Mouse (Mus musculus) adrenal gland, adult (tissue): ENCODE measurements around the gene Ccn2.

Source experiments
- DNase-seq, 2 experiments: peaks; one replicate each; pipeline ENCODE4 v3.0.0; 2022 to 2023; ENCODE audit warnings: low spot score in 1 of 2; ENCODE audit not compliant: inconsistent age in 2 of 2

Gene Ccn2

DNA sequence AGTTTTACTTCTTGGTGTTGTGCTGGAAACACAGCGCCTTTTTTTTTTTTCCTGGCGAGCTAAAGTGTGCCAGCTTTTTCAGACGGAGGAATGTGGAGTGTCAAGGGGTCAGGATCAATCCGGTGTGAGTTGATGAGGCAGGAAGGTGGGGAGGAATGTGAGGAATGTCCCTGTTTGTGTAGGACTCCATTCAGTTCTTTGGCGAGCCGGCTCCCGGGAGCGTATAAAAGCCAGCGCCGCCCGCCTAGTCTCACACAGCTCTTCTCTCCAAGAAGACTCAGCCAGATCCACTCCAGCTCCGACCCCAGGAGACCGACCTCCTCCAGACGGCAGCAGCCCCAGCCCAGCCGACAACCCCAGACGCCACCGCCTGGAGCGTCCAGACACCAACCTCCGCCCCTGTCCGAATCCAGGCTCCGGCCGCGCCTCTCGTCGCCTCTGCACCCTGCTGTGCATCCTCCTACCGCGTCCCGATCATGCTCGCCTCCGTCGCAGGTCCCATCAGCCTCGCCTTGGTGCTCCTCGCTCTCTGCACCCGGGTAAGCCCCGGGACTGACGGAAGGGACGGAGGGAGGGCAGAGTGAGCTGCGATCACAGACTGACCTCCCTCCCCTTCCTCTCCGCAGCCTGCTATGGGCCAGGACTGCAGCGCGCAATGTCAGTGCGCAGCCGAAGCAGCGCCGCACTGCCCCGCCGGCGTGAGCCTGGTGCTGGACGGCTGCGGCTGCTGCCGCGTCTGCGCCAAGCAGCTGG is at the start of gene Ccn2:
Gene Ccn2 (plus strand): TSS at position 193 of the 753 bp plus-strand sequence.
- DNase-seq: peak; percentile 67 to 87

- no peak for DNase-seq
Observed at GRCm38 (mm10) chr10:24552870-24553269, 42.4 kb upstream of the Ccn2 start.

DNA sequence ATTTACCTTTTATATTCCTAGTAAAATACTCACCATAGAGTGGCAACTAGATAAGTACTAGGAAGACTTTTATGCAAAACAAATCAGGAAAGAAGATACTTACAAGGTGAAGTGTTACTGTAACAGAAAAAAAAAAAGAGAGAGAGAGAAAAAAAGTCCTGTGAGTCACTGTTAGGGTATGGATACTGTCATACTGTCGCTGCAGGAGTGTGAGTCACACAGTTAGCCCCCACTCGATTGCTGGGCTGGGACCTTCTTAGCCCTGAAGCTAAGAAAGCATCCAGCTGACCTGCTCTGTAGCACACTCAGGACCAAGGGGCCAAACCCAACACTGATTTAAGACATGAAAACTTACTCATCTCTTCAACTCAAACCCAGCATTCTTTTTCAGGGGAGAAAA is 41.2 kb upstream of the Ccn2 start:
- DNase-seq: no peak

DNA sequence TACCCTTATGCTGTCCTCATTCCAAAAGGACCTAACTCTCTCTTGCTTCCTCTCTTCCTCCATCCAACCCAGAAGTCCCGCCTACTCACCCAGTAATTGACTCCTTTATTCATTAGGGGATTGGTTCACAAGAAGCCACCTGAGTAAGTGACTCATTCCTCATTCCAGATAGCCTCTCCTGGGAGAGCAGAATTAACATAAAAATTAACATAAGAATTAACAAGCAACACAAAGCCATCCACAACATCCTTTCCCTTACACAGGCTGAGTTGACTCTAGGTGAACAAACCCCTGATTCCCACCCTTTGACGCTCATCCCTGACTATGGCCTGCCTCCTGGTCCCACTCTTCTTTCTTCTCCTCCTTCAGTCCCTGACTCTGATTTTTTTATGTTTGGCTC is 36.9 kb upstream of the Ccn2 start:
- DNase-seq: no peak

DNA sequence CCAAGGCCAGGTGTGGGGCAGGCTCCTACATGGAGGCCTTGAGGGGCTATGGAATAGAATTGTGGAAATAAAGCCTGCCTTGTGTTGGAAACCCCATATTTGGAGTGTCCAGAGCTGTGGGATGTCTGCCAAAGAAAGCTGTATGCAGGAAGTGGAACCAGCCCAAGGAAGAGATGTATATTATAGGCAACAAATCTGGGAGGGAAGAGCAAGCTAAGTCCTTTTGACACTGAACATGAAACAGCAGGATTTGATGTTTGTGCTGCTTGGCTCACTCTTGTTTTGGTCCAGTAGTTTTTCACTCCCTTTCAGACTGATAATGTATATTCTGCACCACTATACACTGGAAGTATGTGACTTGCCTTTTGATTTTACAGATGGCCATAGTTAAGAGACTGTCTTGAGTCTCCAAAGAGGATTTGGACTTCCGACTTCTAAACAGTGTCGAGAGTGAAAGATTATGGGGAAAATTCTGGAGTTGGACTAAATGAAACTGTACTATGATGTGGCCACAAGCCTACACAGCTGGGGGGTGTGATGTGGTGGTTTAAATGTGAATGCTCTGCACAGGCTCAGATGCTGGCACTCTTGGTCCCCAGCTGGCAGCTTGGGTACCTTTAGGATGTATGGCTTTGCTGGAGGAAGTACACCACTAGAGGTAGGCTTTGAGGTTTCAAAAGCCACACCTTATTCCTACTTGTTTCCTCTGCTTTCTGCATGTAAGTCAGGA is 25.4 kb upstream of the Ccn2 start:
- no peak for DNase-seq

- no peak for DNase-seq
Observed at GRCm38 (mm10) chr10:24572044-24572960, 22.9 kb upstream of the Ccn2 start.

DNA sequence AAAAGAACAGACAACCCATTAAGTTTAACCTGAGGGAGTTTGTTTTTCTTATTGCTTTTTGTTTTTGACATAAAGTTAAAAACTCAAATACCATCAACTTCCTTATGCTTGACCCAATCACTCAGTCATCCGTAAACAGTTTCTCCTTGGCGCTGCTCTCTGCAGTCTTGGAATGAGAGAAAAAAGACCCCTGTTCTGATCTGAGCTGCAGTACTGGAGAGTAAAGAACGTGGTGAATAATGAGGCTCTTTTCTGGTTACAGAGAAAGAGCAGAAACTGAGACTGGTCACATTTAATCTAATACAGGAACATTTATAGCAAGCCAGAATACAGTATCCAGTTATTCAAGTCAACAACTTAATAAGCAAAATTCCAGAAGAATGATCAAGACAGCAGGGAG is 21.8 kb upstream of the Ccn2 start:
- no peak for DNase-seq

- no peak for DNase-seq
Observed at GRCm38 (mm10) chr10:24581076-24581475, 14.2 kb upstream of the Ccn2 start.

GRCm38 (mm10) chr10:24588824-24589223 is 6.4 kb upstream of the Ccn2 start:
- no peak for DNase-seq

GRCm38 (mm10) chr10:24589238-24589637 is 6.0 kb upstream of the Ccn2 start:
- no peak for DNase-seq

- no peak for DNase-seq
Observed at GRCm38 (mm10) chr10:24590546-24590945, 4.7 kb upstream of the Ccn2 start.

- peak; percentile 74 to 92 for DNase-seq
Observed at GRCm38 (mm10) chr10:24591136-24591535, 4.1 kb upstream of the Ccn2 start.

GRCm38 (mm10) chr10:24591741-24592140 is 3.5 kb upstream of the Ccn2 start:
- no peak for DNase-seq

- DNase-seq: no peak
Observed at GRCm38 (mm10) chr10:24592318-24592717, 2.9 kb upstream of the Ccn2 start.

DNA sequence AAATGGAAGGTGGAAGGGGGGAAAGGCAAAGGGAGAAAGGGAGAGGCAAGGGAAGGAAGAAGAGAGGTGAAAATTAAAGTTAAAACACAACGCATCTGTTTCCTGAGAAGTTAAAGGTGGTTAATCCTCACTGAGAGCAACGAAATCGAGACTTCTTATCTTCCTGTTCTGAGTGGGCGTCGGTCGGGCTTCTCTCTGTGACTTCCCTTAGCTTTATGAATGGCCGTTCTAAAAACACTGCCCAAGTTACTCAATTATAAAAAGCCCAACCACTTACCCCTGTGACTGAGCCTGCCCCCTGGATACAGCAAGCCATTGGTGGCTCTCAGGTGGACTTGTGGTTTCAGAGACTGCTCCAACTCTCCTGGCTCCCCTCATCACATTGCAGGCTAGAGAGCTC is 2.3 kb upstream of the Ccn2 start:
- DNase-seq: no peak

GRCm38 (mm10) chr10:24593556-24593955 is 1.7 kb upstream of the Ccn2 start:
- DNase-seq: no peak

DNA sequence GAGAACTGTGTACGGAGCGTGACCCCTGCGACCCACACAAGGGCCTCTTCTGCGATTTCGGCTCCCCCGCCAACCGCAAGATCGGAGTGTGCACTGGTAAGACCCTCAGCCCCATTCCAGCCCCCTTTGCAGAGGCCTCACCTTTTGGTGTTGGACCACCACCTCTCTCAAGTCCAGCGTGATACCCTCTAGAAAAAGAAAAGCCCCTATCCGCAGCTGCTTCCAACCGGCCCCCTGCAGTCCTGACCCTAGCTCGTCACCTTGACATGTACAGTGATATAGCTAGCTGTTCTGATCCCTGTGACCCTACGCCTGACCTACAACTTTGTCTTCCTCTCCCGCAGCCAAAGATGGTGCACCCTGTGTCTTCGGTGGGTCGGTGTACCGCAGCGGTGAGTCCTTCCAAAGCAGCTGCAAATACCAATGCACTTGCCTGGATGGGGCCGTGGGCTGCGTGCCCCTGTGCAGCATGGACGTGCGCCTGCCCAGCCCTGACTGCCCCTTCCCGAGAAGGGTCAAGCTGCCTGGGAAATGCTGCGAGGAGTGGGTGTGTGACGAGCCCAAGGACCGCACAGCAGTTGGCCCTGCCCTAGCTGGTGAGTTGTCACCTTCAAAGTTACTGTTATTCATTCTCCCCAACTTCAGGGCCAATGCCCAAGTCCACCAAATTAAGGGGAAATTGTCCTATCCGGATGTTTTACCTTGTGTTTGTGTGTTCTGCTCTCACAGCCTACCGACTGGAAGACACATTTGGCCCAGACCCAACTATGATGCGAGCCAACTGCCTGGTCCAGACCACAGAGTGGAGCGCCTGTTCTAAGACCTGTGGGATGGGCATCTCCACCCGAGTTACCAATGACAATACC is 994 bp downstream of the Ccn2 start:
- DNase-seq: peak in 1 of 2 experiments; percentile 59

DNA sequence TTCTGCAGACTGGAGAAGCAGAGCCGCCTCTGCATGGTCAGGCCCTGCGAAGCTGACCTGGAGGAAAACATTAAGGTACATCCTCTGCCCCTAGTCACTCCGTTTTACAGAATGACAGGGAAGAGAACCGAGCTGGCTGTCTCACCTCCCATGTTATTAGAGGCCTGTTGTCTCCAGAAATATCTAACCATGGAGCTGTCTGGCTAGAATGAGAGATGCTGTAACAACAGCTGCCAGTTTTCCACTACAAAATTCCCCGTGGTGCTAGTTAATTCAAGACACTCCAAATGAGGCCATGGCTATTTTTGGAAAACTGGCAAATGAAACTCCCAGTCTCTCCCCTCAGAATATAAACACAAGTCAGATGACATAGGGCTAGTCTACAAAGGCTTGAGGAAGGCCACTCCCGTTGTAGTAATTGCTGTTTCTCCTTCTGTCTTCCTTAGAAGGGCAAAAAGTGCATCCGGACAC is 1.7 kb downstream of the Ccn2 start:
- no peak for DNase-seq

DNA sequence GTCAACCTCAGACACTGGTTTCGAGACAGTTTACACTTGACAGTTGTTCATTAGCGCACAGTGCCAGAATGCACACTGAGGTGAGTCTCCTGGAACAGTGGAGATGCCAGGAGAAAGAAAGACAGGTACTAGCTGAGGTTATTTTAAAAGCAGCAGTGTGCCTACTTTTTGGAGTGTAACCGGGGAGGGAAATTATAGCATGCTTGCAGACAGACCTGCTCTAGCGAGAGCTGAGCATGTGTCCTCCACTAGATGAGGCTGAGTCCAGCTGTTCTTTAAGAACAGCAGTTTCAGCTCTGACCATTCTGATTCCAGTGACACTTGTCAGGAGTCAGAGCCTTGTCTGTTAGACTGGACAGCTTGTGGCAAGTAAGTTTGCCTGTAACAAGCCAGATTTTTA is 2.5 kb downstream of the Ccn2 start:
- DNase-seq: no peak

GRCm38 (mm10) chr10:24598693-24599092 is 3.5 kb downstream of the Ccn2 start:
- no peak for DNase-seq
